Mouse (Mus musculus): ENCODE measurements around the gene Bcl7c.

DNA sequence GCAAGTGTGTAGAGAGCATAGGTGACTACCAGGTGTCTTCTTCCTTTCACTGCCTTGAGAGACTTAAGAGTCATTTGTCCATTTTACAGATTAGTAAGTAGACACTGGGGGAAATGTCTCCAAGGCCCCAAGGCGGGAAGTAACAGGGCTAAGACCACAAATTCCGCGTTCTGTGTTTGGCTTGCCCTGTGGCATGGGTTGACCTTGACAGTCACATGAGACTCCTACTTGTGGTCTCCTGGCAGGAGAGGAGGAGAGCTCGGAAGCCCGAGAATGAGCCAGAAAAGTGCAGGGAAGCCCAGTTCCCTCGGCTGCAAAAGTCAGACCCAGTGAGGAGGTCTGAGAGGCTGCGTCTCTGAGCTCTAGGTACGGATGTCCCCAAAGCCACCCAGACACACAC, 95.2 kb downstream of the Bcl7c start:
- TF ChIP-seq EP300 (IDR thresholded peaks at IDR 0.05; ENCODE audit: insufficient read depth, low read depth, low read length) (no peak), POLR2A (IDR thresholded peaks at IDR 0.05; ENCODE audit: insufficient read depth, low read depth, low read length) (no peak; the same call in 1 of the 2 replicates)
